Mouse (Mus musculus) cortical plate, adult 2 months (tissue): Measurements from ENCODE around the gene Tmem8b. TPM values are rescaled to one million over a fixed set of nuclear protein-coding genes. Genes with fewer than 3 reads are reported as not detected.

Experiments
- H3K27ac ChIP-seq: fragments of 200-500 bp; 2 replicates; pipeline ENCODE4 v1.5.1; 2012; ENCODE audit warnings: low read length, control low read depth, inconsistent platforms; ENCODE audit not compliant: insufficient read depth
- H3K4me1 ChIP-seq: fragments of 200-500 bp; 2 replicates; pipeline ENCODE4 v1.6.1; 2011; ENCODE audit warnings: low read length; ENCODE audit not compliant: control insufficient read depth, insufficient read depth
- H3K4me3 ChIP-seq: fragments of 200-500 bp; 2 replicates; pipeline ENCODE4 v1.5.1; 2011; ENCODE audit warnings: mild to moderate bottlenecking, low read length, control low read depth; ENCODE audit not compliant: insufficient read depth
- CTCF ChIP-seq: fragments of 200-500 bp; IDR thresholded peaks from 2 replicates; pipeline ENCODE4 v1.5.1; 2011; ENCODE audit warnings: mild to moderate bottlenecking, control low read depth, low read length; ENCODE audit not compliant: insufficient read depth; ENCODE audit errors: extremely low read depth
- POLR2A ChIP-seq: fragments of 200-500 bp; IDR thresholded peaks from 2 replicates; pipeline ENCODE4 v1.6.1; 2011; ENCODE audit warnings: mild to moderate bottlenecking, low read length, control low read depth; ENCODE audit not compliant: insufficient read depth; ENCODE audit errors: extremely low read depth
- polyA plus RNA-seq: library from polyadenylated mRNA; depleted of rRNA; stranded (reverse); fragments of >200 nt; gene quantifications from 2 replicates; pipeline ENCODE4 v1.2.3, GENCODE M21; 2012

Gene Tmem8b
- polyA plus RNA-seq, 1 experiment: 36.6 TPM

DNA sequence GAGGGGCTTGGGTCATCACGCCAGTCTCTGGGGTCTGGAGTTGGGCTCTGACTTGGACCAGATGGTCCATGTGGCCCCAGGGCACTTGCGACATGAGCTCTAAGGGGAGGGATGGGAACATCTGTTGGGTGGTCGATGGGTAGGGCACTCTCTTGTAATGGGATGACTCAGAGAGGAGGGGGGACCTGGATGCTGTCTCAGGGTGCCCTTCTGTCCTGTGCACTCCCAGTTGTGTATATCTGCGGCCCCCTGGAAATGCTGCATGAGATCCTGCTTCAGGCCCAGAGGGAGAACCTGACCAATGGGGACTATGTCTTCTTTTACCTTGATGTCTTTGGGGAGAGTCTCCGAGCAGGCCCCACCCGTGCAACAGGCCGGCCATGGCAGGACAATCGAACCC is 35.5 kb upstream of the Tmem8b start:
- no peak overlapping the region for H3K27ac ChIP-seq
- no peak for TF ChIP-seq POLR2A
- TF ChIP-seq CTCF: no peak
- no peak overlapping the region for H3K4me3 ChIP-seq
- no peaks in the 10 kb centered on the region for H3K4me1 ChIP-seq

DNA sequence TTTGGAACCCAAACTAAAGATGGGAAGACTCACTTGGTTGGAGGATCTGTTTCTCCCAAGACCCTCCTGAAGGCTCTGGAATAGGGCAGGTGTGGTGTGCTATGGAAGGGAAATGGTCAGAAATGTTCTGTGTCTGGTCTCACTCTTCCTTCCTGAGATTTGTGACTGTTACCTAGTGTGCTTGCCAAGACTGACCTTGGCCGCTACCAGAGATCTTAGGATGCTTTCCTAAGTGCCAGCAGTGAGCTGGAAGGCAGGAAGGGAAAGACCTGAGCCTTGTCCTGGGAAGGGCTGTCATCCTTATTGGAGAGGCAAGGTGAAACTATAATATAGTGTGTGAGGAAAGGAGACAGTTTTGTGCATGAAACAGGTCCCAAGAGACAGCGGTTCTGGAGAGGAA is 35.0 kb upstream of the Tmem8b start:
- no peak overlapping the region for H3K27ac ChIP-seq

DNA sequence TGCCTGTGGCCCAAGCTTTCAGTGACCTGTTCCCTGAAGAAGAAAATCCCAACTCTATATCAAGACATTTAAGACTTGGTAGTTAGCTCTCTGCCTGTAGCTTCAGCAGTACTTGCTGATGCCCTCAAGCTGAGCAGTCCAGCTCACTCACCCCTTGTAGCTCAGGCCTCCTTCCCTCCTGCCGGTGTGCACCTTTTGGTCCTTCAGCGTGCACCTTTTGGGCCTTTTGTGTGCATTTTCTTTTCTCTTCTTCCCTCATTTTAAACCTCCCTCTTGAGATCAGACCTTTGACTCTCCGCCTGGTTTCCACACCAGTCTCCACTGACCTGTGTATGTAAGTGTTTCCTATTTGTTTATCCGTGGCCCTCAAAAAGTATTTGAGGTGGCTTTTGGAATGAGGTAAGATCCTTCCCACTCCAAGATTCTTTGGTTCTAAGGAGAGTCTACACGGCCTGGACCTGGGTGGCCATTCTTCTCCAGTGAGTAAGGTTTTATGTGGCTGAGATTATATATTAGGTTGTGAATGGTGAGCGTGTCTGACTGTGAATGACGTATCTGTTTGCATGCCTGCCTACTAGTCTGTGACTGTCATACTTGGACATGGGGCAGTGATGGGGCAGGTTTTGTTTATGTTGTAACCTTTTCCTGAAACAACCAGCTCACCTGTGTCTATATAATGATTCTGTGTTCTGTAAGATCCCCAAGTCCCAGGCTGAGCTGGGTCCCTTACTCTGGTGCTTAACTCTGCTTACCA is 34.0 kb upstream of the Tmem8b start:
- TF ChIP-seq CTCF (no peak), POLR2A (no peak)
- Histone ChIP-seq H3K4me1 (no peaks in the 10 kb centered on the region), H3K4me3 (no peak overlapping the region), H3K27ac (no peak overlapping the region)

More for the DNA sequence above, 35.0 kb upstream of the Tmem8b start:
- Histone ChIP-seq H3K4me1 (no peaks in the 10 kb centered on the region), H3K4me3 (no peak overlapping the region)
- no peak for TF ChIP-seq CTCF
- no peak for TF ChIP-seq POLR2A

DNA sequence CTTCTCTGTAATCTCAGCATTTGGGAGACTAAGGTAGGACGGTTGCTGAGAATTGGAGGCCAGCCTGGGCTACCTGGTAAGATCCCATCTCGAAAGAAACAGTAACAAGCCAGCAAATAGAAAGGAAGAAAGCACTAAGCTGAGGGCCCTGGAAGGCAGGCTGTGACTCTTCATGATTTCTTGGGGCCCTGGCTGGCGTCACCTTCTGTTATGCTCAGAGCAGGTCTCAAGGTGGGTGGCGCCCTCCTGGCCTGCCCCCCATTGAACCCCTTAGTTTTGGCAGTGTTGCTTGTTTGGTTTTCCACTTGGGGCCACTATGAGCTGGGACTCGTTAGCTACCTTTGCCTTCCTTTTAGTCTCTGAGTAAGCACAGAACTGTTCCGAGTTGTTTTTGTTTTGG is 32.0 kb upstream of the Tmem8b start:
- no peaks in the 10 kb centered on the region for H3K4me1 ChIP-seq
- no peak overlapping the region for H3K27ac ChIP-seq
- no peak overlapping the region for H3K4me3 ChIP-seq
- TF ChIP-seq CTCF (no peak), POLR2A (no peak)

DNA sequence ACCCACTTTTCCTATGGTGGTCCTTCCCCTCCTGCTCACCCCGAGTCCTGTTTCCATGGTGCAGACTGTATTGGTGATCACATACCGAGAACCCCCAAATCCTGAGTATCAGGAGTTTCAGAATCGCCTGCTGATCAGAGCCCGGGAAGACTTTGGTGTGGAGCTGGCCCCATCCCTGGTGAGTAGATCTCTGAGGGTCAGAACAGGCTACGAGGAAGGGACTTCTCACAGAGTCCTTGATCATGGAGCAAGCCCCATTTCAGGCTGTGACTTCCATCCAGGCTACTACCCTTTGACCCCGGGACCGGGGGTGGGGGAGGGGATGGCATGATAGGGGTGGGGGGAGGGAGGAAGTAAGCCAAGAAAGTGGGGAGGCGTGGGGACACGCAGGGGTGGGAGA is 28.7 kb upstream of the Tmem8b start:
- TF ChIP-seq CTCF: no peak
- no peak for TF ChIP-seq POLR2A
- H3K4me1 ChIP-seq: no peaks in the 10 kb centered on the region
- no peak overlapping the region for H3K4me3 ChIP-seq
- no peak overlapping the region for H3K27ac ChIP-seq

DNA sequence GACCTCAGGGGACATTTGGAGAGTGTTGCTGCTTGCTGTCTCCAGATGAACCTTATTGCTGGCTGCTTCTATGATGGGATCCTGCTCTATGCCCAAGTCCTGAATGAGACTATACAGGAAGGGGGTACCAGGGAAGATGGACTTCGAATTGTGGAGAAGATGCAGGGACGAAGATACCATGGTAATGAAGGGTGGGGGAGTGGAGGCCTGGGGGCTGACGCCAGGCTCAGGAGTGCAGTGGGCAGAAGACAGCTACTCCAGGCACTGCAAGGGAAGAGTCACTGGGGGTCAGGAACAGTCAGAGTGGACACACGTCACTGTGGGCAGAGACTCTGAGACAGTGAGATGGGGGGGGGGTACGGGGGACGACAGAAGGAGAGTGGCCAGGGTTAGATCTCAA is 28.3 kb upstream of the Tmem8b start:
- Histone ChIP-seq H3K4me1 (no peaks in the 10 kb centered on the region), H3K27ac (no peak overlapping the region), H3K4me3 (no peak overlapping the region)
- TF ChIP-seq POLR2A (no peak), CTCF (no peak)

DNA sequence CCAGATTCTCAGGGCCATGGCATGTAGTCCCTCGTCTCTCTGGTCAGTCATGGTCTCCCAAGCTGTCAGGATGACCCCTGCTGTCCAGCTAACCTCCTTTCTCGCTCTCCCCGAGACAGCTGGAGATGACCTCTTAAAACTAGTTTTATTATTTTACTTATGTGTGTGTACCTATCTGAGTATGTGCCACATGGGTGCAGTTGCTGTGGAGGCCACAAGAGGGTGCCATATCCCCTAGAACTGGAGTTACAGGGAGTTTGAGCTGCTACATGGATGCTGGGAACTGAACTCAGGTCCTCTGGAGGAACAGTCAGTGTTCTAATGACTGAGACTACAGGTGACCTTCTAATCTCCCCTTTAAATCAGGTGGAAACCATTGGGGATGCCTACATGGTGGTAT is 19.0 kb upstream of the Tmem8b start:
- H3K27ac ChIP-seq: no peak overlapping the region
- TF ChIP-seq POLR2A (no peak), CTCF (0 out of 2 replicates have a peak, but pooled peaks have one; percentile 5)
- H3K4me1 ChIP-seq: no peaks in the 10 kb centered on the region
- no peak overlapping the region for H3K4me3 ChIP-seq

DNA sequence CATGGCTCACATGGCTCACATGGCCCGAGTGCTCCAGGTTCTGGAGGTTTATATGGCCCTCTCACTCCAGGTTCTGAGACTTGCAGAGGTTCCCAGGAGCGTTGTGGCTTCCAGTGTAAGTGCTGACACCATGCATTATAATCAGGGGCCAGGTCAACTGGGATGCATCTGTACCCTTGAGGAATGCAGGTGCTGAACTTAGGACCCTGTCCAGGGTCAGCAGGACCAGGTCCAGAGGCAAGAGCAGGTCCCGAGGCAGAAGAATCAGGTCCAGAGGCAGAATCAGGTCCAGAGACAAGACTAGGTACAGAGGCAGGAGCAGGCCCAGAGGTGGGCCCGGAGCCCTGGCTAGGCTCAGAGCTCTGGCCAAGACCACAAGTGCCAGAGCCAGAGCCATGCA is 16.0 kb upstream of the Tmem8b start:
- Histone ChIP-seq H3K4me3 (no peak overlapping the region), H3K4me1 (no peaks in the 10 kb centered on the region; the same call in 1 of the 2 replicates), H3K27ac (no peak overlapping the region)
- TF ChIP-seq POLR2A (no peak), CTCF (no peak)

DNA sequence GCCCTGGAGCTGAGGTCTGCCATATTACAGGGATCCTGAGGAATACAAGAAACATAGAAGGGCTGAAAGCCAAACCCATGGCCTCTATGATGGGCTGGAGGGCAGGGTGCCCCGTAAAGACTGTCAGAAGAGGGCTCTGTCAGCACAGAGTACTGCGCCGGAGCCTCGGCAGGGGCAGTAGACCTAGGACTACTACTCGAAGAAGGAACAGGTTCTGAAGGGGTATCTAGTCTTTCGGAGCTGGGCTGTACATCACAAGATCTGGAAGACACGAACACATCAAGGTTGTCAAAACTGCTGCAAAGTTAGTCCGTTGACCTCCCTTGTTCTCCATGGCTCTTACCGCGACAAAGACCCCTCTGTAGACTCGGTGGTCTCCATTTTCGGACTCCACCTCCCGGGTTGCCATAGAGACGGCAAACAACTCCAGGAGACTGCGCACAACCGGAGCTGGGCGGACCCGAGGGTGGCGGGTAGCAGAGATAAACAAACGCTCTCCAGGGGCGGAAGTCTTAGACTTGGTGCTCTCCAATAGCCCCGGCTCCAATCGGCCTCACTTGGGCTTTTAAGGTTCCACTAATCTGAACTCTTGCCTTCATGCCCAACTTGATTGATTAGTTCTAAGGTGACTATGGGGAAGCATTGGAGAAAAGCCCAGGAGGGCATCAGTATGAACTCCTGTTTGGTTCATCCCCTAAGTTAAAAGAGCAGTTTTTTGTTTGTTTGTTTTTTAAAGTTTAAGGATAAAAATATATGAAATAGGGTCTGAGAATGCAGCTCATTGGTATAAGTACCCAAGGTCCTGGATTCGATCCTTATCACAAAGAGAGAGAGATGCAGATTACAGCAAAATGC is 15.4 kb upstream of the Tmem8b start, which contains the start of gene Spag8:
Gene Spag8, minus strand, starts transcription at position 434 of the 855 bp plus-strand sequence.
- TF ChIP-seq CTCF (no peak), POLR2A (no peak)
- Histone ChIP-seq H3K4me3 (no peak within 1 kb of the TSS), H3K27ac (no peak within 1 kb of the TSS), H3K4me1 (no peaks in the 10 kb centered on the region; the same call in 1 of the 2 replicates)
